11 mouse cellular contexts compared by ENCODE assay signal in genomic region chr17:24000404-24000803, GRCm38 (mm10). TPM values are rescaled to one million over a fixed set of nuclear protein-coding genes. Genes with fewer than 3 reads are reported as not detected.
DNase-seq lines count a peak whose midpoint lies in the region; ATAC-seq and TF ChIP-seq lines count a peak whose summit lies in the region.
"Had no signal": no experiment of that assay in that cellular context is flagged by ENCODE, and none has a peak within 500 bp of the region (broad histone marks: within the 10 kb centered on the region; RNA-seq: fewer than 3 reads in every experiment).

No protein-coding gene starts in this region.

- H3K4me1 ChIP-seq in midbrain, embryonic 15.5 days = no peaks in the 10 kb centered on the region
- no peaks in the 10 kb centered on the region for H3K4me1 ChIP-seq in kidney, adult 2 months (ENCODE audit: control insufficient read depth, insufficient read depth, low read length)
- H3K4me1 ChIP-seq: embryonic facial prominence, embryonic 13.5 days had no signal

- ATAC-seq in midbrain, embryonic 15.5 days (replicated peaks) = no peak

- H3K36me3 ChIP-seq in midbrain, embryonic 15.5 days (replicated peaks) = no peaks in the 10 kb centered on the region
- no peaks in the 10 kb centered on the region for H3K36me3 ChIP-seq in kidney, adult 2 months (ENCODE audit: control insufficient read depth, insufficient read depth, low read length)
- H3K36me3 ChIP-seq: embryonic facial prominence, embryonic 13.5 days; G1E had no signal

- TF ChIP-seq POLR2A in kidney, adult 2 months (IDR thresholded peaks at IDR 0.05; ENCODE audit: low read depth, low read length) = no peak

- no peaks in the 10 kb centered on the region for H3K9me3 ChIP-seq in midbrain, embryonic 15.5 days
- H3K9me3 ChIP-seq: embryonic facial prominence, embryonic 13.5 days; G1E had no signal

- DNase-seq in ovary, adult 18-20 months (ENCODE audit: low spot score) = peak; percentile 61
- no peak for DNase-seq in ovary, postnatal 10 days (ENCODE audit: low spot score)
- DNase-seq in gonadal fat pad, adult 2 months (ENCODE audit: low read depth) = peak; percentile 66
- peak; percentile 52 to 64 for DNase-seq in layer of hippocampus, postnatal 14 days (ENCODE audit: low spot score in 2 of 2)
- peak; percentile 83 for DNase-seq in right cerebral cortex, postnatal 25 days
- DNase-seq in spleen, adult 12 weeks (ENCODE audit: low spot score) = no peak
- DNase-seq in kidney, adult 2 months = no peak

- H3K27ac ChIP-seq in midbrain, embryonic 15.5 days = no peak overlapping the region
- H3K27ac ChIP-seq in kidney, adult 2 months (ENCODE audit: insufficient read depth, low read depth, low read length) = no peak overlapping the region
- H3K27ac ChIP-seq: embryonic facial prominence, embryonic 13.5 days; macrophage had no signal

- H3K4me3 ChIP-seq in midbrain, embryonic 15.5 days = no peak overlapping the region
- no peak overlapping the region for H3K4me3 ChIP-seq in kidney, adult 2 months (ENCODE audit: insufficient read depth, low read depth, low read length)
- H3K4me3 ChIP-seq: embryonic facial prominence, embryonic 13.5 days had no signal

- H3K4me2 ChIP-seq in midbrain, embryonic 15.5 days = no peak overlapping the region
- H3K4me2 ChIP-seq: embryonic facial prominence, embryonic 13.5 days had no signal

- no peak overlapping the region for H3K9ac ChIP-seq in midbrain, embryonic 15.5 days
- H3K9ac ChIP-seq: embryonic facial prominence, embryonic 13.5 days had no signal

- 83% methylated on average over 5 of the region's 5 CpGs for WGBS in midbrain, embryonic 15.5 days
- 35% methylated on average over 5 of the region's 5 CpGs for WGBS in kidney, adult 2 months

- H3K27me3 ChIP-seq in midbrain, embryonic 15.5 days (replicated peaks) = no peaks in the 10 kb centered on the region
- H3K27me3 ChIP-seq in kidney, adult 2 months (replicated peaks; ENCODE audit: control insufficient read depth, insufficient read depth, low read length) = no peaks in the 10 kb centered on the region
- H3K27me3 ChIP-seq: embryonic facial prominence, embryonic 13.5 days had no signal

- TF ChIP-seq CTCF in kidney, adult 2 months (conservative IDR thresholded peaks at IDR 0.05; ENCODE audit: insufficient read depth, insufficient read length, low read depth, low read length) = no peak

RNA-seq across cellular contexts. Expression of gene Prss22, which starts 2.5 kb away (rescaled TPM):
- polyA plus RNA-seq in gonadal fat pad, adult 2 months (2012; rRNA removed) = 0.15 and 0.18 TPM in 2 replicates
- total RNA-seq in layer of hippocampus, postnatal 14 days (2021) = not detected
- polyA plus RNA-seq in midbrain, embryonic 15.5 days (2015; fragmentation: Nextera tagmentation; extraction: Ambion mirVana) = not detected in 2 replicates
- 0.23 and 0.26 TPM in 2 replicates for polyA plus RNA-seq in kidney, adult 2 months (2012; rRNA removed)
- total RNA-seq: G1E had no signal
- polyA plus RNA-seq: G1E, macrophage had no signal

RNA-seq across cellular contexts. Expression of gene Prss30, which starts 20.0 kb away (rescaled TPM):
- polyA plus RNA-seq in gonadal fat pad, adult 2 months (2012; rRNA removed) = 0.46 and 0.53 TPM in 2 replicates
- under 1 TPM in 1 of 2 experiments, not detected in 1; 0.41 TPM for total RNA-seq in layer of hippocampus, postnatal 14 days (2021)
- polyA plus RNA-seq in midbrain, embryonic 15.5 days (2015; fragmentation: Nextera tagmentation; extraction: Ambion mirVana) = not detected in 2 replicates
- 0.71 and 0.95 TPM in 2 replicates for polyA plus RNA-seq in kidney, adult 2 months (2012; rRNA removed)
- total RNA-seq: G1E had no signal
- polyA plus RNA-seq: embryonic facial prominence, embryonic 13.5 days; G1E had no signal

RNA-seq across cellular contexts. Expression of gene Prss27, which starts 37.5 kb away (rescaled TPM):
- 1.6 and 2.8 TPM in 2 replicates for polyA plus RNA-seq in gonadal fat pad, adult 2 months (2012; rRNA removed)
- not detected for total RNA-seq in layer of hippocampus, postnatal 14 days (2021)
- 0.36 and 0.44 TPM in 2 replicates for polyA plus RNA-seq in midbrain, embryonic 15.5 days (2015; fragmentation: Nextera tagmentation; extraction: Ambion mirVana)
- polyA plus RNA-seq in kidney, adult 2 months (2012; rRNA removed) = 0.16 and 0.30 TPM in 2 replicates
- total RNA-seq: G1E had no signal
- polyA plus RNA-seq: G1E, macrophage had no signal

RNA-seq across cellular contexts. Expression of gene Sbpl, which starts 45.3 kb away (rescaled TPM):
- not detected in 2 replicates for polyA plus RNA-seq in gonadal fat pad, adult 2 months (2012; rRNA removed)
- not detected for total RNA-seq in layer of hippocampus, postnatal 14 days (2021)
- polyA plus RNA-seq in midbrain, embryonic 15.5 days (2015; fragmentation: Nextera tagmentation; extraction: Ambion mirVana) = not detected in 2 replicates
- not detected in 2 replicates for polyA plus RNA-seq in kidney, adult 2 months (2012; rRNA removed)
- total RNA-seq: G1E had no signal
- polyA plus RNA-seq: embryonic facial prominence, embryonic 13.5 days; G1E; macrophage had no signal

RNA-seq across cellular contexts. Expression of gene Sbp, which starts 58.9 kb away (rescaled TPM):
- polyA plus RNA-seq in gonadal fat pad, adult 2 months (2012; rRNA removed) = not detected in 2 replicates
- not detected for total RNA-seq in layer of hippocampus, postnatal 14 days (2021)
- not detected in 2 replicates for polyA plus RNA-seq in midbrain, embryonic 15.5 days (2015; fragmentation: Nextera tagmentation; extraction: Ambion mirVana)
- not detected in 2 replicates for polyA plus RNA-seq in kidney, adult 2 months (2012; rRNA removed)
- total RNA-seq: G1E had no signal
- polyA plus RNA-seq: embryonic facial prominence, embryonic 13.5 days; G1E; macrophage had no signal

Comparison
In these comparisons a context has a peak if more than half of its experiments do, and no peak if none do; other contexts are left out.
1. DNase-seq: peak in ovary, adult 18-20 months (single experiment), gonadal fat pad, adult 2 months (single experiment), layer of hippocampus, postnatal 14 days (2 of 2) and right cerebral cortex, postnatal 25 days (single experiment); none in ovary, postnatal 10 days (single experiment), spleen, adult 12 weeks (single experiment) and kidney, adult 2 months (single experiment).